Mouse (Mus musculus) ES-E14 (cell line): ENCODE results near the gene Dbn1. TPM values are rescaled to one million over a fixed set of nuclear protein-coding genes. Genes with fewer than 3 reads are reported as not detected.

Experiments
- DNase-seq: peaks from one replicate; pipeline ENCODE4 v3.0.0-alpha.2; 2013; ENCODE audit warnings: low read depth, low spot score
- H3K27ac ChIP-seq: 2 replicates; pipeline ENCODE4 v1.5.1; 2012; ENCODE audit warnings: low read depth, mild to moderate bottlenecking, low read length, moderate library complexity, mixed read lengths; ENCODE audit not compliant: poor library complexity, insufficient read depth, severe bottlenecking
- H3K36me3 ChIP-seq: 2 replicates; pipeline ENCODE4 v1.6.1; 2012; ENCODE audit warnings: mild to moderate bottlenecking, low read length, moderate library complexity, mixed read lengths; ENCODE audit not compliant: control insufficient read depth, poor library complexity, insufficient read depth, severe bottlenecking
- H3K4me1 ChIP-seq, 2 experiments: fragments of 150-350 bp in 1 of 2; sonication (generic) in 1 of 2; 2 replicates each; pipeline ENCODE4 v1.6.1; 2012; ENCODE audit warnings: low read length in 2 of 2, mild to moderate bottlenecking in 1 of 2, mixed read lengths in 1 of 2; ENCODE audit not compliant: control insufficient read depth in 2 of 2, insufficient read depth in 2 of 2, poor library complexity in 1 of 2
- H3K4me3 ChIP-seq, 2 experiments: fragments of 150-350 bp in 1 of 2; sonication (generic) in 1 of 2; 2 replicates each; pipeline ENCODE4 v1.5.1; 2012; ENCODE audit warnings: low read length in 2 of 2, low read depth in 1 of 2, mild to moderate bottlenecking in 1 of 2, mixed read lengths in 1 of 2; ENCODE audit not compliant: insufficient read depth in 1 of 2, poor library complexity in 1 of 2, severe bottlenecking in 1 of 2
- H3K9ac ChIP-seq: 2 replicates; pipeline ENCODE4 v1.6.1; 2012; ENCODE audit warnings: low read depth, mild to moderate bottlenecking, low read length, mixed read lengths; ENCODE audit not compliant: poor library complexity, insufficient read depth, severe bottlenecking
- H3K9me3 ChIP-seq: fragments of 150-350 bp; sonication (generic); 2 replicates; pipeline ENCODE4 v1.6.1; 2012; ENCODE audit warnings: low read depth, mild to moderate bottlenecking, low read length; ENCODE audit not compliant: control insufficient read depth, insufficient read depth
- CHD2 ChIP-seq: IDR thresholded peaks from 2 replicates; pipeline ENCODE4 v1.6.1; 2014; ENCODE audit warnings: mild to moderate bottlenecking, low read depth, low read length, inconsistent platforms
- HCFC1 ChIP-seq: IDR thresholded peaks from 2 replicates; pipeline ENCODE4 v1.6.1; 2012; ENCODE audit warnings: low read length, inconsistent platforms, borderline replicate concordance; ENCODE audit not compliant: insufficient read depth
- MAFK ChIP-seq: IDR thresholded peaks from 2 replicates; pipeline ENCODE4 v1.6.1; 2014; ENCODE audit warnings: mild to moderate bottlenecking, low read depth, low read length, inconsistent platforms; ENCODE audit not compliant: insufficient read depth
- ZC3H11A ChIP-seq: IDR thresholded peaks from 2 replicates; pipeline ENCODE4 v1.6.1; 2012; ENCODE audit warnings: low read depth, mild to moderate bottlenecking, inconsistent platforms, low read length, borderline replicate concordance
- ZNF384 ChIP-seq: IDR thresholded peaks from 2 replicates; pipeline ENCODE4 v1.6.1; 2012; ENCODE audit warnings: low read depth, low read length, inconsistent platforms
- in situ Hi-C, 2 experiments: fragments of 600-800 bp; cut with MboI; formaldehyde crosslinking; loops; one replicate each; pipeline ENCODE4 v1.15.1; 2025; ENCODE audit warnings: low sequenced_read_pairs in 2 of 2, inconsistent platforms in 1 of 2; ENCODE audit not compliant: unreplicated experiment in 2 of 2
- total RNA-seq: library from RNA; depleted of rRNA; stranded (reverse); fragments of 300-350 nt; gene quantifications from 2 replicates; pipeline ENCODE4 v1.2.3, GENCODE M21; 2012

Dbn1 gene
- total RNA-seq, 1 experiment: 77.0 TPM

- H3K4me3 ChIP-seq: peak overlapping the region; percentile 67 to 73
- no peak for TF ChIP-seq ZC3H11A
- H3K9me3 ChIP-seq: no peaks in the 10 kb centered on the region
- peaks cover 6% of the 10 kb centered on the region; the same call in 1 of the 2 replicates for H3K36me3 ChIP-seq
- no peak for DNase-seq
- in situ Hi-C loops: no loop called here
- H3K9ac ChIP-seq: peak overlapping the region; percentile 78
- peaks cover 0 to 3% of the 10 kb centered on the region in 2 experiments; a peak in 2 of 4 replicates for H3K4me1 ChIP-seq
- no peak overlapping the region for H3K27ac ChIP-seq
These were observed 16.1 kb downstream of the Dbn1 start for GRCm38 (mm10) chr13:55471819-55472131.

- peaks cover 0 to 3% of the 10 kb centered on the region in 2 experiments; a peak in 2 of 4 replicates for H3K4me1 ChIP-seq
- no peaks in the 10 kb centered on the region for H3K9me3 ChIP-seq
- peaks cover 6% of the 10 kb centered on the region; the same call in 1 of the 2 replicates for H3K36me3 ChIP-seq
- peak overlapping the region; percentile 78 for H3K9ac ChIP-seq
- TF ChIP-seq MAFK: no peak
- no peak for TF ChIP-seq CHD2
- no peak for TF ChIP-seq ZNF384
- TF ChIP-seq ZC3H11A: peak; percentile 31; the same call in 1 of the 2 replicates
- peak; percentile 63; the same call in 1 of the 2 replicates for TF ChIP-seq HCFC1
- in situ Hi-C loops: no loop called here
- H3K4me3 ChIP-seq: peak overlapping the region; percentile 67 to 73
- no peak overlapping the region for H3K27ac ChIP-seq
- DNase-seq: peak; percentile 68
These were observed 16.6 kb downstream of the Dbn1 start for GRCm38 (mm10) chr13:55471156-55471818.

- Histone ChIP-seq H3K4me1 (peaks cover 0 to 8% of the 10 kb centered on the region in 2 experiments; a peak in 2 of 4 replicates), H3K36me3 (peaks cover 6% of the 10 kb centered on the region; the same call in 1 of the 2 replicates), H3K4me3 (no peak overlapping the region), H3K9ac (no peak overlapping the region), H3K9me3 (no peaks in the 10 kb centered on the region), H3K27ac (no peak overlapping the region)
- TF ChIP-seq HCFC1: no peak
- no peak for TF ChIP-seq ZC3H11A
- TF ChIP-seq MAFK: no peak
- no peak for TF ChIP-seq CHD2
- no peak for DNase-seq
- in situ Hi-C loops: no loop called here
These were observed 17.5 kb downstream of the Dbn1 start for GRCm38 (mm10) chr13:55470372-55470771.

GRCm38 (mm10) chr13:55468851-55469560 lies 18.9 kb downstream of the Dbn1 start:
- TF ChIP-seq MAFK (no peak), HCFC1 (no peak), CHD2 (no peak), ZNF384 (no peak), ZC3H11A (no peak)
- Histone ChIP-seq H3K27ac (no peak overlapping the region), H3K9me3 (no peaks in the 10 kb centered on the region), H3K9ac (no peak overlapping the region), H3K4me1 (peaks cover 0 to 9% of the 10 kb centered on the region in 2 experiments; a peak in 2 of 4 replicates), H3K4me3 (no peak overlapping the region), H3K36me3 (no peaks in the 10 kb centered on the region)
- in situ Hi-C loops: loop anchor here in 1 of 2 experiments (5.0 kb wide), 1 partner anchor 57 kb away; no protein-coding TSS in a partner anchor
- DNase-seq: no peak
